Mouse (Mus musculus) cortical plate, adult 2 months (tissue): ENCODE measurements around the gene Zcchc24. TPM values are rescaled to one million over a fixed set of nuclear protein-coding genes. Genes with fewer than 3 reads are reported as not detected.

Source experiments
- H3K27ac ChIP-seq: fragments of 200-500 bp; 2 replicates; pipeline ENCODE4 v1.5.1; 2012; ENCODE audit warnings: low read length, control low read depth, inconsistent platforms; ENCODE audit not compliant: insufficient read depth
- H3K4me1 ChIP-seq: fragments of 200-500 bp; 2 replicates; pipeline ENCODE4 v1.6.1; 2011; ENCODE audit warnings: low read length; ENCODE audit not compliant: control insufficient read depth, insufficient read depth
- H3K4me3 ChIP-seq: fragments of 200-500 bp; 2 replicates; pipeline ENCODE4 v1.5.1; 2011; ENCODE audit warnings: mild to moderate bottlenecking, low read length, control low read depth; ENCODE audit not compliant: insufficient read depth
- CTCF ChIP-seq: fragments of 200-500 bp; IDR thresholded peaks from 2 replicates; pipeline ENCODE4 v1.5.1; 2011; ENCODE audit warnings: mild to moderate bottlenecking, control low read depth, low read length; ENCODE audit not compliant: insufficient read depth; ENCODE audit errors: extremely low read depth
- POLR2A ChIP-seq: fragments of 200-500 bp; IDR thresholded peaks from 2 replicates; pipeline ENCODE4 v1.6.1; 2011; ENCODE audit warnings: mild to moderate bottlenecking, low read length, control low read depth; ENCODE audit not compliant: insufficient read depth; ENCODE audit errors: extremely low read depth
- polyA plus RNA-seq: library from polyadenylated mRNA; depleted of rRNA; stranded (reverse); fragments of >200 nt; gene quantifications from 2 replicates; pipeline ENCODE4 v1.2.3, GENCODE M21; 2012

Gene Zcchc24
- polyA plus RNA-seq, 1 experiment, result 52.1 TPM

DNA sequence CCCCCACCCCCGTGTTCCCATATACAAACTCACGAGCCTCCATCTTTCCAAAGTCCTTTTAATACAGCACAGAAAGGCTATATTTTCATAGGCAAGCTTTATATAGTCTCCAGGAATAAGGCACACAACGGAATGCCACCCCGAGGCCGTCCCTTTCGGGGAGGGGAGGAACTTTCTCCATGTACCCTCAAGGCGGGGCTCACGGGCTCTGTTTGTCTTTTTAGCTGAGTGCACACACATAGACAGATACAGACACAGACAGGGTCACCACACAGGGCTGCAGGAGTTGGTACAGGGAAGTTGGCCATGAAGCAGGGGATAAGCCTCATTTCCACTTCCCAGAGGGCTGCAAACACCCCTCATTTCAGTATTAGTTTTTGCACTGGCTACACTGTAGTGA is 57.2 kb downstream of the Zcchc24 start:
- H3K27ac ChIP-seq, result no peak overlapping the region
- no peak overlapping the region for H3K4me3 ChIP-seq
- TF ChIP-seq POLR2A (no peak), CTCF (no peak)
- no peaks in the 10 kb centered on the region for H3K4me1 ChIP-seq

DNA sequence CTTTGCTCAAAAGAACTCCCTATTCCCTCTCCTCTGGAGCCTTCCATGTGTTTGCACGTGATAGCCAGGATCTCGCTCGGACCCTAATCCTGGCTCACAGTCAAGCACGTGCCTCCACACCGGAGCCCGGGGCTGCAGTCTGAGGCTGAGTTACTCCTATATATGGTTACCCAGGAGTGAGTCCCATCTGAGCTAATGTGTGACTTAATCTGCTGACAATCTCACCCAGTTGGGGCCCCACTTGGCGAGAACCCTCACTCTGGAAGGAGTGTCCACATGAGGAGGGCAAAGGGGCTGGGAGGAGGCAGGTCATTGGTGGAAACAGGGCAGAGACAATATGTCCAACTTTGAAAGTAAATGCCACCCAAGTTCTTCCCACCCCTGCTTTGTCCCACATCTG is 57.7 kb downstream of the Zcchc24 start:
- no peaks in the 10 kb centered on the region for H3K4me1 ChIP-seq
- H3K4me3 ChIP-seq, result no peak overlapping the region
- TF ChIP-seq POLR2A (no peak), CTCF (no peak)
- H3K27ac ChIP-seq, result no peak overlapping the region

DNA sequence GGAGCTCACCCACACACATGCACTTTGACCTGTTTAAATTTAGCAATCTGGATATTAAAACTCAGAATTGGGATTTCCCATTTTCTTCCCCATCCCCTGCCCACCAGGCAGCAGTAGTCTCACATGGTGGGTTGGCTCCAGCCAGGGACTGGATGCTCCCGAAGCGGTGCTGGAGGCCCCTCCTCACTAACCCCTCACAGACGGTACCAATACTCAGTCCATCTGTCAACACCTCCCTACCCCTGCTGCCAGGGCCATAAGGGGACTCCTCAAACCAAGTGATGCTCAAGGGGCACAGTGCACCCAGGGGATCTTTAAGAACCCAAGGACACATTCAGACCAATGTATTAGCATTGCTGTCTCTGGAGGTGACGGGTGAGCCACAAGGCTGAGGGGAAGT is 58.2 kb downstream of the Zcchc24 start:
- Histone ChIP-seq H3K4me1 (no peaks in the 10 kb centered on the region), H3K27ac (no peak overlapping the region), H3K4me3 (no peak overlapping the region)
- TF ChIP-seq POLR2A (no peak), CTCF (no peak)

DNA sequence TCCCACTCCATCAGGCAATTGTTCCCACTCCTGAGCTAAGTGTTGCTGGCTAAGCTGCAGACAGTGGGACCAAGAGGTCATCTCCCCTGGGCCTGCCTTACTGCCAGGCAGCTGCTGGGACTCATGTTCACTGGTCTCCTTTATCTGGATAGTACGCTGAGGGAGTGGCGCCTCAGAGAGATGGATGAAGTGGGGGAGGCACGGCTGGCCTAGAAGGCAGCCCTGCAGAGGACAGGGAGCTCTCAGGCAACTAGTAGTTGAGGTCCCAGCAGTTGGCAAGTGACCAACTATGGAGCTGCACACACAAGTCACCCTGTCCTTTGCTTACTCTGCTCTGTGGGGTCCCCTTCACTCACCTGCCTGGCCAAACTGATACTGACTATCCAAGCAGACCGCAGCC is 58.8 kb downstream of the Zcchc24 start:
- TF ChIP-seq POLR2A (no peak), CTCF (no peak)
- H3K4me3 ChIP-seq, result no peak overlapping the region

DNA sequence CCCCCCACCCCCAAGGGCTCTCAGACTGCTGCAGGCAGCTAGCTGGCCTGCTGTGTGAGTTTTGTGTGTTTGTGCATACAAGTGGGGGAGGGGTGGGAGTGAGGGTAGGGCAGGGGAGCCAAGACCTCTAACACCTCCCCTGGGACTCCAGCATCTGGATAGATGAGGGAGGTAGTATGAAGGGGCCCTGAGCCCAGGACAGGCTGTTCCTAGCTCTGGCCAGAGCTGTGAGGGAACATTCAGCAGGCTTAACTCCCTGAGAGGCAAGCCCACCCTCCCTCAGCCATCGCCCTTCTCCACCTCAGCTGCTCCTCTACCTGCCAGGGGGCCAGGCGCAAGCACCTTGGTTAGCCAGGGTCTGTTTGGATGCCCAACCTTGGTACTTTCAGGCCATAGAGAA is 59.9 kb downstream of the Zcchc24 start:
- TF ChIP-seq CTCF (no peak), POLR2A (no peak)
- Histone ChIP-seq H3K4me3 (no peak overlapping the region), H3K4me1 (no peaks in the 10 kb centered on the region), H3K27ac (no peak overlapping the region)

More for the DNA sequence above, 58.8 kb downstream of the Zcchc24 start:
- H3K27ac ChIP-seq, result no peak overlapping the region
- H3K4me1 ChIP-seq, result no peaks in the 10 kb centered on the region

DNA sequence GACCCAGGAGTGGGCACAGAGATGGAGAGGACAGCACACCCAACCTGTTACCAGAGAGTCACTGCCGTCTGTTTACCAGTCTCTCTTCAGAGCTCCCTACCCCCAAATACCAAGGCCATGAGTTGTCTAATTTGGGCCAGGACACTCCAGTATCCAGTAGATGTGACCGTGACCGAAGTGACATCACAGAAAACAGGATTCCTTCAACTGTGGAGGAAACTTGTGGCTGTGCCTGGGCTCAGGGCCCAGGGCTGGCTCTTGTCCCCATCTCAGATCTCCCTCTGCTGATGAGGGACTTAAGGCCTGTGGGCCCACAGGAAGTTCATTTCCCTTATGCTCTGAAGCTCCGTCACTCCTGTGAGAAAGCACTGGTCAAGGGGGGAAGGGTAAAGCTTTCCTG is 60.4 kb downstream of the Zcchc24 start:
- Histone ChIP-seq H3K27ac (no peak overlapping the region), H3K4me1 (no peaks in the 10 kb centered on the region), H3K4me3 (no peak overlapping the region)
- TF ChIP-seq POLR2A (no peak), CTCF (no peak)

DNA sequence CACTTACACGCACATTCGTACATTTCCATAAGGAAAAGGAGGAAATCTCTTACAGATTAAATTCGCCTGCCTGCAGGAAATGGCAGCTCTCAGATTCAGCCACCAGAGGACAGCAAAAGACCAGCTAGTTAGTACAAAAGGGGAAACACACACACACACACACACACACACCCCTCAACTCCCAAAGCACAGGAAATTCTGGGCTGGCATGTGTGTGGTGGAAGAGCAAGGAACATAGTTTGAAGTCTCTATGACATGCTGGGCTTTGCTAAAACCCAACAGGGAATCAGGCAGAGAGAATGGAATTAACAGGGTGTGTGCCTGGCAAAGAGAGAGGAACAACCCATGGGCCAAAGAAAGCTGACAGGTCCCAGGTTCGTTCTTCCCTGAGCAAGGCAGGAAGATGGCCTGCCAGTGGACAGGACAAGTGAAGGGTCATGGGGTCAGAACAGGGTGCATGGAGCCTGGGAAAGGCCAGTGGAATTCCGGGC is 61.1 kb downstream of the Zcchc24 start:
- no peak for TF ChIP-seq POLR2A
- TF ChIP-seq CTCF, result peak; percentile 95
- Histone ChIP-seq H3K4me3 (no peak overlapping the region), H3K27ac (no peak overlapping the region), H3K4me1 (no peaks in the 10 kb centered on the region)

DNA sequence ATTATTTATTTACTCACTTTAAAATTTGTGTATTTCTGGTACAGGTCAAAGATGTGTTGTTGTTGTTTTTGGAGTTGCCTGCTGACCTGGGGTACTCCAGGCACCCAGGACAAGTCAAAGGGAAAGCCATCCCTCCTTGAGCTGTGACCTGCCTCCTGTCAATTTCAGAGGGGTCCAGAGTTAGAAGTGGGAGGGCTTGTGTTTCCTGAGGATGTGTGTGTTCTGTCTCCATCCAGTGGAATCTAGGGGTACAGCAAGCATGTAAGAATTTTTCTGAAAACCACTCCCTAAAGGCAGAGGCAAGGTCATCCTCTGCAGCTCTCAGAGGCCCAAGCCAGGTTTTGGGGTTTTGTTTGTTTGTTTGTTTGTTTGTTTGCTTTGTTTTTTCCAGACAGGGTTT is 66.9 kb downstream of the Zcchc24 start:
- no peak overlapping the region for H3K4me3 ChIP-seq
- TF ChIP-seq CTCF, result peak; percentile 79
- no peak for TF ChIP-seq POLR2A
- H3K4me1 ChIP-seq, result no peaks in the 10 kb centered on the region
- H3K27ac ChIP-seq, result no peak overlapping the region

DNA sequence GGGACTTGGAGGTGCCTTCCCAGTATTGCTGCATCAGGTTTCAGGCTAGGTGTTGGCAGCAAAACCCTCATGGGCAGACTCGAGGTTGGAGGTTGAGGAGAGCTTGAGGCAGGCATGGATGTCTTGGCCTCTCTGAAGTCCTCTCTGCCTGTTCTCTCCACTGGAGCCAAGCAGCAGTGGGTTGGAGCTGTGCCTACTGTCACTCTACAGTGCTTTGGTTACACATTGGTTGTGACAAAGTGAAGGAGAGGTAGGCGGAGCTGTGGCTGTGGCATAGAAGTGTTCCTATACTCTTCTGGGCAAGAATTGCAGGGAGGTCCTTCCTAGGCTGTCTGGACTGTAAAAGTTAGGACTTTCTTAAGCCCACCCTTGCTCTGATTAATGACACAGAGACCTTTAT is 72.5 kb downstream of the Zcchc24 start:
- no peak for TF ChIP-seq CTCF
- no peak for TF ChIP-seq POLR2A
- Histone ChIP-seq H3K27ac (no peak overlapping the region), H3K4me1 (no peaks in the 10 kb centered on the region; the same call in none of the 2 replicates)

DNA sequence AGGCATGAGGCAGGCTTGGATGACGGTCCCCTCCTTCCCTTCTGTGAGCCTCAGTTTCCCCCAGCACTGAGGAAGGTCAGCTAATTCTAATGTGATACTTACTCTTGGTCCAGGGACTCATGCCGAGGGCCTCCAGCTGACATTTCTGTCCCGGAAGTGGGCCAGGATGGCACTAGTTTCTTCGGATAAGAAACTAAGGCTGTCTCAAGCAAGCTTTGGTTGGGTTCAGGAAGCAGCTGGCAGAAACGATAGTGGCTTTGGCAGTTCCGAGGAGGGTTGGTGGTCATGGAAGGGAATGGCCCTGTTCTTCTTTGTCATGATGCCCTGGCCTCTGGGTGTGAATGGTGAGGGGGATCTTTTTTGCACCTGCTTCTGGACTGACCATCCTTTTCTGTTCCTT is 73.8 kb downstream of the Zcchc24 start:
- H3K4me1 ChIP-seq, result no peaks in the 10 kb centered on the region; the same call in none of the 2 replicates
- TF ChIP-seq POLR2A, result no peak
- no peak for TF ChIP-seq CTCF
- peak overlapping the region; percentile 91 for H3K4me3 ChIP-seq
- no peak overlapping the region for H3K27ac ChIP-seq

More for the DNA sequence above, 72.5 kb downstream of the Zcchc24 start:
- H3K4me3 ChIP-seq, result no peak overlapping the region
